Mouse (Mus musculus) CH12.LX (cell line): ENCODE results near the gene Ptprd. TPM values are rescaled to one million over a fixed set of nuclear protein-coding genes. Genes with fewer than 3 reads are reported as not detected.

Experiments
- DNase-seq: peaks from one replicate; pipeline ENCODE4 v3.0.0-alpha.2; 2013; ENCODE audit errors: extremely low read depth
- H3K27ac ChIP-seq: 2 replicates; pipeline ENCODE4 v1.5.1; 2012; ENCODE audit warnings: low read depth, mild to moderate bottlenecking, control low read depth, moderate library complexity; ENCODE audit not compliant: insufficient read depth
- H3K27me3 ChIP-seq: replicated peaks from 2 replicates; pipeline ENCODE3; 2012; ENCODE audit warnings: inconsistent platforms
- H3K36me3 ChIP-seq, 2 experiments: replicated peaks in 1 of 2; 2 replicates each; pipeline versions ENCODE3 to v1.6.1; 2012; ENCODE audit warnings: inconsistent platforms in 1 of 2, low read length in 1 of 2, mild to moderate bottlenecking in 1 of 2, mixed read lengths in 1 of 2, moderate library complexity in 1 of 2; ENCODE audit not compliant: control insufficient read depth in 1 of 2, insufficient read depth in 1 of 2
- H3K4me1 ChIP-seq, 2 experiments: 2 replicates each; pipeline ENCODE4 v1.6.1; 2012; ENCODE audit warnings: inconsistent platforms in 1 of 2, moderate library complexity in 1 of 2; ENCODE audit not compliant: insufficient read depth in 2 of 2, control insufficient read depth in 1 of 2
- H3K4me2 ChIP-seq: 2 replicates; pipeline ENCODE4 v1.6.1; 2012; ENCODE audit warnings: low read depth, mild to moderate bottlenecking, control low read depth; ENCODE audit not compliant: poor library complexity, insufficient read depth, severe bottlenecking
- H3K4me3 ChIP-seq, 3 experiments: fragments of 150-350 bp in 1 of 3; sonication (generic) in 1 of 3; replicated peaks in 1 of 3; 2 replicates each; pipeline versions ENCODE3 to v1.5.1; 2011 to 2012; ENCODE audit warnings: low read depth in 2 of 3, low read length in 2 of 3, mild to moderate bottlenecking in 2 of 3, moderate library complexity in 2 of 3, control low read depth in 1 of 3, improper control_type of control experiment in 1 of 3, inconsistent platforms in 1 of 3, mixed read lengths in 1 of 3; ENCODE audit not compliant: poor library complexity in 1 of 3
- H3K79me2 ChIP-seq: replicated peaks from 2 replicates; pipeline ENCODE4 v1.6.1; 2012; ENCODE audit warnings: mild to moderate bottlenecking, moderate library complexity; ENCODE audit not compliant: control insufficient read depth, poor library complexity, insufficient read depth, severe bottlenecking; ENCODE audit errors: extremely low read depth
- H3K9ac ChIP-seq: 2 replicates; pipeline ENCODE4 v1.6.1; 2012; ENCODE audit warnings: low read depth, mild to moderate bottlenecking, control low read depth, moderate library complexity; ENCODE audit not compliant: insufficient read depth
- H3K9me3 ChIP-seq: replicated peaks from 2 replicates; pipeline ENCODE3; 2012; ENCODE audit warnings: low read length, inconsistent platforms, mixed read lengths
- BHLHE40 ChIP-seq: IDR thresholded peaks from 2 replicates; pipeline ENCODE4 v1.6.1; 2011; ENCODE audit warnings: mild to moderate bottlenecking, low read depth, low read length, improper control_type of control experiment
- E2F4 ChIP-seq: IDR thresholded peaks from 2 replicates; pipeline ENCODE4 v1.6.1; 2011; ENCODE audit warnings: low read depth, low read length, improper control_type of control experiment; ENCODE audit not compliant: insufficient replicate concordance
- EP300 ChIP-seq: IDR thresholded peaks from 2 replicates; pipeline ENCODE4 v1.6.1; 2011; ENCODE audit warnings: low read length, improper control_type of control experiment
- ETS1 ChIP-seq: conservative IDR thresholded peaks from 2 replicates; pipeline ENCODE4 v1.6.1; 2012; ENCODE audit warnings: low read depth, mild to moderate bottlenecking, inconsistent platforms, low read length, improper control_type of control experiment, moderate library complexity
- GABPA ChIP-seq: IDR thresholded peaks from 2 replicates; pipeline ENCODE4 v1.6.1; 2012; ENCODE audit warnings: low read depth, low read length, improper control_type of control experiment, inconsistent platforms; ENCODE audit not compliant: insufficient replicate concordance
- IRF4 ChIP-seq: IDR thresholded peaks from 2 replicates; pipeline ENCODE4 v1.6.1; 2014; ENCODE audit warnings: low read depth, mild to moderate bottlenecking, inconsistent platforms, low read length, improper control_type of control experiment
- MAFK ChIP-seq: IDR thresholded peaks from 2 replicates; pipeline ENCODE4 v1.6.1; 2011; ENCODE audit warnings: low read length, improper control_type of control experiment; ENCODE audit not compliant: insufficient replicate concordance
- MAX ChIP-seq: IDR thresholded peaks from 2 replicates; pipeline ENCODE4 v1.6.1; 2011; ENCODE audit warnings: low read length, improper control_type of control experiment
- MXI1 ChIP-seq: IDR thresholded peaks from 2 replicates; pipeline ENCODE4 v1.6.1; 2011; ENCODE audit warnings: mild to moderate bottlenecking, low read depth, low read length, improper control_type of control experiment
- POLR2AphosphoS2 ChIP-seq: IDR thresholded peaks from 2 replicates; pipeline ENCODE4 v1.6.1; 2011; ENCODE audit warnings: low read depth, low read length, improper control_type of control experiment
- RCOR1 ChIP-seq: conservative IDR thresholded peaks from 2 replicates; pipeline ENCODE4 v1.6.1; 2012; ENCODE audit warnings: low read depth, mild to moderate bottlenecking, inconsistent platforms, low read length, improper control_type of control experiment
- TBP ChIP-seq: conservative IDR thresholded peaks from 2 replicates; pipeline ENCODE4 v1.6.1; 2011; ENCODE audit warnings: low read depth, low read length, improper control_type of control experiment
- UBTF ChIP-seq: IDR thresholded peaks from 2 replicates; pipeline ENCODE4 v1.6.1; 2012; ENCODE audit warnings: low read depth, mild to moderate bottlenecking, inconsistent platforms, low read length, improper control_type of control experiment, moderate library complexity
- ZC3H11A ChIP-seq: IDR thresholded peaks from 2 replicates; pipeline ENCODE4 v1.6.1; 2012; ENCODE audit warnings: low read depth, mild to moderate bottlenecking, inconsistent platforms, low read length, improper control_type of control experiment
- ZKSCAN1 ChIP-seq: IDR thresholded peaks from 2 replicates; pipeline ENCODE4 v1.6.1; 2012; ENCODE audit warnings: low read depth, inconsistent platforms, low read length, improper control_type of control experiment, borderline replicate concordance
- ZMIZ1 ChIP-seq: IDR thresholded peaks from 2 replicates; pipeline ENCODE4 v1.6.1; 2012; ENCODE audit warnings: low read depth, mild to moderate bottlenecking, inconsistent platforms, low read length, improper control_type of control experiment
- dilution Hi-C: fragments of 300-500 bp; cut with MboI; formaldehyde crosslinking; loops from 2 replicates; pipeline ENCODE4 v1.14.3; 2020; ENCODE audit warnings: low sequenced_read_pairs; ENCODE audit not compliant: extremely low pct_unique_long_range_greater_than_20kb, extremely low pct_ligation_motif_present
- in situ Hi-C: fragments of 300-500 bp; cut with MboI; formaldehyde crosslinking; loops from 3 replicates; pipeline ENCODE4 v1.14.3; 2019; ENCODE audit warnings: low sequenced_read_pairs, low pct_ligation_motif_present, low pct_unique_long_range_greater_than_20kb, mixed read lengths
- polyA plus RNA-seq: library from polyadenylated mRNA; unstranded; fragments of >175 nt; gene quantifications from 2 replicates; pipeline ENCODE4 v1.2.1, GENCODE M21; 2012; ENCODE audit warnings: low read depth; ENCODE audit not compliant: insufficient read length
- total RNA-seq, 2 experiments: library from RNA; depleted of rRNA; stranded (reverse); fragments of 300-350 nt in 1 of 2; fragments of >200 nt in 1 of 2; gene quantifications; 2 replicates each; pipeline ENCODE4 v1.2.3; 2012 to 2014

Gene Ptprd
- total and polyA plus RNA-seq, 3 experiments = not detected

GRCm38 (mm10) chr4:76405862-76406454, 1805.8 kb downstream of the Ptprd start:
- no peak for TF ChIP-seq POLR2AphosphoS2
- no peaks in the 10 kb centered on the region for H3K4me1 ChIP-seq
- dilution Hi-C loops (no loop called here), in situ Hi-C loops (no loop called here)
- H3K36me3 ChIP-seq = no peaks in the 10 kb centered on the region
- no peak for DNase-seq
- H3K9me3 ChIP-seq = peaks cover 34% of the 10 kb centered on the region
- H3K27ac ChIP-seq = no peak overlapping the region
- no peak overlapping the region for H3K4me3 ChIP-seq
- H3K9ac ChIP-seq = no peak overlapping the region
- no peaks in the 10 kb centered on the region for H3K79me2 ChIP-seq
- no peak overlapping the region for H3K4me2 ChIP-seq
- H3K27me3 ChIP-seq = no peaks in the 10 kb centered on the region

GRCm38 (mm10) chr4:76403219-76403618, 1808.5 kb downstream of the Ptprd start:
- H3K79me2 ChIP-seq = no peaks in the 10 kb centered on the region
- peaks cover 39% of the 10 kb centered on the region for H3K9me3 ChIP-seq
- DNase-seq = no peak
- in situ Hi-C loops (no loop called here), dilution Hi-C loops (no loop called here)
- TF ChIP-seq TBP = no peak
- no peak for TF ChIP-seq ETS1
- no peak for TF ChIP-seq BHLHE40
- no peak for TF ChIP-seq MAFK
- TF ChIP-seq ZMIZ1 = no peak
- TF ChIP-seq RCOR1 = no peak
- no peak for TF ChIP-seq MXI1
- TF ChIP-seq ZC3H11A = no peak
- no peak for TF ChIP-seq UBTF
- no peak for TF ChIP-seq ZKSCAN1
- TF ChIP-seq MAX = no peak
- no peak for TF ChIP-seq GABPA
- TF ChIP-seq EP300 = no peak
- no peak for TF ChIP-seq IRF4
- TF ChIP-seq E2F4 = no peak
- H3K9ac ChIP-seq = no peak overlapping the region
- no peaks in the 10 kb centered on the region for H3K36me3 ChIP-seq
- H3K4me2 ChIP-seq = no peak overlapping the region
- H3K27me3 ChIP-seq = no peaks in the 10 kb centered on the region
- H3K4me3 ChIP-seq = no peak overlapping the region
- H3K27ac ChIP-seq = no peak overlapping the region
- no peaks in the 10 kb centered on the region for H3K4me1 ChIP-seq
